7 mouse cellular contexts compared by ENCODE assay signal in genomic region chr14:11617362-11617761, GRCm38 (mm10).
DNase-seq lines count a peak whose midpoint lies in the region; ATAC-seq lines count a peak whose summit lies in the region.

No protein-coding gene starts in this region.

- DNase-seq in right cerebral cortex, postnatal 10 days (ENCODE audit: low spot score in 2 of 2) = peak; percentile 45 to 66
- DNase-seq in right cerebral cortex, adult 18-20 months = no peak
- peak; percentile 27 for DNase-seq in cerebellum, adult 11-12 months
- DNase-seq in liver = peak; percentile 31
- DNase-seq in thymus, postnatal 36 days = no peak
- DNase-seq in left cerebral cortex, adult 11 months (ENCODE audit: low spot score) = no peak

- H3K36me3 ChIP-seq in heart, embryonic 15.5 days = no peaks in the 10 kb centered on the region

- H3K27ac ChIP-seq in heart, embryonic 15.5 days = no peak overlapping the region

- H3K4me1 ChIP-seq in heart, embryonic 15.5 days (replicated peaks) = peaks cover 9% of the 10 kb centered on the region

- peak; percentile 66 for ATAC-seq in heart, embryonic 15.5 days (replicated peaks; ENCODE audit: insufficient number of reproducible peaks, insufficient read depth, low FRiP score, low read depth)

- no peak overlapping the region for H3K4me2 ChIP-seq in heart, embryonic 15.5 days

- H3K9me3 ChIP-seq in heart, embryonic 15.5 days (replicated peaks) = no peaks in the 10 kb centered on the region

- H3K9ac ChIP-seq in heart, embryonic 15.5 days = no peak overlapping the region

- H3K4me3 ChIP-seq in heart, embryonic 15.5 days = no peak overlapping the region

- H3K27me3 ChIP-seq in heart, embryonic 15.5 days = no peaks in the 10 kb centered on the region

- WGBS in heart, embryonic 15.5 days = 21% methylated on average over 6 of the region's 6 CpGs

Comparison
In these comparisons a context has a peak if more than half of its experiments do, and no peak if none do; other contexts are left out.
1. DNase-seq: peak in right cerebral cortex, postnatal 10 days (2 of 2), cerebellum, adult 11-12 months (single experiment) and liver (single experiment); none in right cerebral cortex, adult 18-20 months (single experiment), thymus, postnatal 36 days (0 of 2) and left cerebral cortex, adult 11 months (single experiment).